Mouse (Mus musculus) stomach, embryonic 15.5 days (tissue): Measurements from ENCODE around the gene Kcnq5. TPM values are rescaled to one million over a fixed set of nuclear protein-coding genes. Genes with fewer than 3 reads are reported as not detected.

Experiments
- ATAC-seq: fragments of 200-750 bp; cut with Nextera tagmentation; 2 replicates; pipeline ENCODE4 v1.8.0; 2017; ENCODE audit warnings: low read depth, moderate number of reproducible peaks, moderate TSS enrichment; ENCODE audit not compliant: insufficient read depth, low FRiP score
- H3K27ac ChIP-seq: fragments of 300-500 bp; sonication (generic); 2 replicates; pipeline ENCODE4 v1.5.1; 2015; ENCODE audit warnings: mild to moderate bottlenecking, inconsistent platforms
- H3K27me3 ChIP-seq: fragments of 300-500 bp; sonication (generic); replicated peaks from 2 replicates; pipeline ENCODE4 v1.6.1; 2015; ENCODE audit warnings: inconsistent platforms
- H3K36me3 ChIP-seq: fragments of 300-500 bp; sonication (generic); 2 replicates; pipeline ENCODE4 v1.6.1; 2015; ENCODE audit warnings: inconsistent platforms
- H3K4me1 ChIP-seq: fragments of 300-500 bp; sonication (generic); 2 replicates; pipeline ENCODE4 v1.6.1; 2015; ENCODE audit warnings: inconsistent platforms
- H3K4me2 ChIP-seq: fragments of 300-500 bp; sonication (generic); 2 replicates; pipeline ENCODE4 v1.6.1; 2015; ENCODE audit warnings: mild to moderate bottlenecking, inconsistent platforms
- H3K4me3 ChIP-seq: fragments of 300-500 bp; sonication (generic); replicated peaks from 2 replicates; pipeline ENCODE4 v1.5.1; 2015; ENCODE audit warnings: inconsistent platforms
- H3K9ac ChIP-seq: fragments of 300-500 bp; sonication (generic); 2 replicates; pipeline ENCODE4 v1.6.1; 2015; ENCODE audit warnings: inconsistent platforms
- H3K9me3 ChIP-seq: fragments of 300-500 bp; sonication (generic); 2 replicates; pipeline ENCODE4 v1.6.1; 2016; ENCODE audit warnings: inconsistent platforms
- WGBS: fragments of 180-500 bp; shearing (Covaris S2); methylation state at CpG from one replicate; pipeline ENCODE4 v1.1.7; 2015; 5-methylcytosine and 5-hydroxymethylcytosine counted together
- polyA plus RNA-seq: library from polyadenylated mRNA; unstranded; fragments of >200 nt; fragmentation: Nextera tagmentation; extraction: Ambion mirVana; gene quantifications from 2 replicates; pipeline ENCODE4 v1.2.1, GENCODE M21; 2015

Gene Kcnq5
- polyA plus RNA-seq, 1 experiment from 2014 or later: 2.3 TPM

- H3K4me2 ChIP-seq: no peak overlapping the region
- H3K4me3 ChIP-seq: no peak overlapping the region
- 85% methylated on average over 10 of the region's 10 CpGs for WGBS
- no peaks in the 10 kb centered on the region for H3K36me3 ChIP-seq
- no peaks in the 10 kb centered on the region for H3K4me1 ChIP-seq
- no peak overlapping the region for H3K27ac ChIP-seq
- H3K9me3 ChIP-seq: no peaks in the 10 kb centered on the region
- H3K27me3 ChIP-seq: no peaks in the 10 kb centered on the region
- no peak for ATAC-seq
- H3K9ac ChIP-seq: no peak overlapping the region
Observed at GRCm38 (mm10) chr1:21521995-21522394, 439.7 kb downstream of the Kcnq5 start.

GRCm38 (mm10) chr1:21521475-21521874, 440.3 kb downstream of the Kcnq5 start:
- no peak overlapping the region for H3K9ac ChIP-seq
- no peak overlapping the region for H3K27ac ChIP-seq
- no peak overlapping the region for H3K4me3 ChIP-seq
- no peaks in the 10 kb centered on the region for H3K36me3 ChIP-seq
- H3K4me2 ChIP-seq: no peak overlapping the region
- no peak for ATAC-seq
- WGBS: 80% methylated on average over 8 of the region's 8 CpGs
- H3K27me3 ChIP-seq: no peaks in the 10 kb centered on the region
- no peaks in the 10 kb centered on the region for H3K4me1 ChIP-seq
- H3K9me3 ChIP-seq: no peaks in the 10 kb centered on the region

GRCm38 (mm10) chr1:21520116-21520645, 441.6 kb downstream of the Kcnq5 start:
- Histone ChIP-seq H3K9ac (no peak overlapping the region), H3K36me3 (no peaks in the 10 kb centered on the region), H3K4me1 (no peaks in the 10 kb centered on the region), H3K9me3 (no peaks in the 10 kb centered on the region), H3K4me3 (no peak overlapping the region), H3K27ac (no peak overlapping the region), H3K27me3 (no peaks in the 10 kb centered on the region), H3K4me2 (no peak overlapping the region)
- 60% methylated on average over 10 of the region's 10 CpGs for WGBS
- ATAC-seq: no peak

GRCm38 (mm10) chr1:21506665-21507064, 455.1 kb downstream of the Kcnq5 start:
- H3K27me3 ChIP-seq: no peaks in the 10 kb centered on the region
- 77% methylated on average over 7 of the region's 7 CpGs for WGBS
- H3K36me3 ChIP-seq: no peaks in the 10 kb centered on the region
- no peaks in the 10 kb centered on the region for H3K4me1 ChIP-seq
- H3K9ac ChIP-seq: no peak overlapping the region
- no peak overlapping the region for H3K27ac ChIP-seq
- no peak for ATAC-seq
- H3K4me3 ChIP-seq: no peak overlapping the region
- H3K4me2 ChIP-seq: no peak overlapping the region
- no peaks in the 10 kb centered on the region for H3K9me3 ChIP-seq

- H3K27me3 ChIP-seq: no peaks in the 10 kb centered on the region
- peak overlapping the region; percentile 26 for H3K4me2 ChIP-seq
- WGBS: 22% methylated on average over 10 of the region's 10 CpGs
- ATAC-seq: no peak
- H3K27ac ChIP-seq: no peak overlapping the region
- H3K36me3 ChIP-seq: no peaks in the 10 kb centered on the region
- H3K4me1 ChIP-seq: peaks cover 5% of the 10 kb centered on the region; the same call in 1 of the 2 replicates
- no peak overlapping the region for H3K4me3 ChIP-seq
- H3K9me3 ChIP-seq: no peaks in the 10 kb centered on the region
- H3K9ac ChIP-seq: no peak overlapping the region
Observed at GRCm38 (mm10) chr1:21499815-21500534, 461.8 kb downstream of the Kcnq5 start.

- no peak overlapping the region for H3K9ac ChIP-seq
- 89% methylated on average over 3 of the region's 3 CpGs for WGBS
- no peaks in the 10 kb centered on the region for H3K9me3 ChIP-seq
- no peaks in the 10 kb centered on the region for H3K36me3 ChIP-seq
- peaks cover 5% of the 10 kb centered on the region; the same call in 1 of the 2 replicates for H3K4me1 ChIP-seq
- H3K4me3 ChIP-seq: no peak overlapping the region
- H3K4me2 ChIP-seq: no peak overlapping the region
- no peaks in the 10 kb centered on the region for H3K27me3 ChIP-seq
- no peak overlapping the region for H3K27ac ChIP-seq
- no peak for ATAC-seq
Observed at GRCm38 (mm10) chr1:21496307-21496706, 465.4 kb downstream of the Kcnq5 start.

- H3K27ac ChIP-seq: no peak overlapping the region
- 80% methylated on average over 3 of the region's 3 CpGs for WGBS
- H3K4me3 ChIP-seq: no peak overlapping the region
- H3K27me3 ChIP-seq: no peaks in the 10 kb centered on the region
- H3K4me2 ChIP-seq: no peak overlapping the region
- no peaks in the 10 kb centered on the region for H3K4me1 ChIP-seq
- H3K9ac ChIP-seq: no peak overlapping the region
- no peak for ATAC-seq
- H3K9me3 ChIP-seq: no peaks in the 10 kb centered on the region
- no peaks in the 10 kb centered on the region for H3K36me3 ChIP-seq
Observed at GRCm38 (mm10) chr1:21488645-21489044, 473.1 kb downstream of the Kcnq5 start.

GRCm38 (mm10) chr1:21486266-21486665, 475.5 kb downstream of the Kcnq5 start:
- Histone ChIP-seq H3K4me3 (no peak overlapping the region), H3K9me3 (no peaks in the 10 kb centered on the region), H3K27me3 (no peaks in the 10 kb centered on the region), H3K4me1 (no peaks in the 10 kb centered on the region), H3K4me2 (no peak overlapping the region), H3K9ac (no peak overlapping the region), H3K36me3 (no peaks in the 10 kb centered on the region), H3K27ac (no peak overlapping the region)
- no peak for ATAC-seq
- 41% methylated on average over 5 of the region's 5 CpGs for WGBS

- 81% methylated on average over 6 of the region's 6 CpGs for WGBS
- no peak overlapping the region for H3K9ac ChIP-seq
- ATAC-seq: no peak
- H3K4me2 ChIP-seq: no peak overlapping the region
- no peaks in the 10 kb centered on the region for H3K4me1 ChIP-seq
- no peaks in the 10 kb centered on the region for H3K27me3 ChIP-seq
- H3K36me3 ChIP-seq: no peaks in the 10 kb centered on the region
- no peaks in the 10 kb centered on the region for H3K9me3 ChIP-seq
- H3K27ac ChIP-seq: no peak overlapping the region
- H3K4me3 ChIP-seq: no peak overlapping the region
Observed at GRCm38 (mm10) chr1:21469311-21469710, 492.4 kb downstream of the Kcnq5 start.

GRCm38 (mm10) chr1:21466431-21466830, 495.3 kb downstream of the Kcnq5 start:
- Histone ChIP-seq H3K4me1 (0 out of 2 replicates have a peak, but pooled peaks cover 2% of the 10 kb centered on the region), H3K27ac (no peak overlapping the region), H3K4me2 (no peak overlapping the region), H3K9me3 (no peaks in the 10 kb centered on the region), H3K4me3 (no peak overlapping the region), H3K36me3 (no peaks in the 10 kb centered on the region), H3K9ac (no peak overlapping the region), H3K27me3 (no peaks in the 10 kb centered on the region)
- 80% methylated on average over 4 of the region's 4 CpGs for WGBS
- ATAC-seq: no peak

- ATAC-seq: no peak
- Histone ChIP-seq H3K27ac (no peak overlapping the region), H3K9ac (no peak overlapping the region), H3K4me3 (no peak overlapping the region), H3K36me3 (no peaks in the 10 kb centered on the region), H3K4me2 (no peak overlapping the region), H3K9me3 (no peaks in the 10 kb centered on the region), H3K4me1 (0 out of 2 replicates have a peak, but pooled peaks cover 2% of the 10 kb centered on the region), H3K27me3 (no peaks in the 10 kb centered on the region)
- 69% methylated on average over 18 of the region's 18 CpGs for WGBS
Observed at GRCm38 (mm10) chr1:21460941-21461689, 500.6 kb downstream of the Kcnq5 start.

- no peak for ATAC-seq
Observed at GRCm38 (mm10) chr1:21458581-21458980, 503.2 kb downstream of the Kcnq5 start.

More at GRCm38 (mm10) chr1:21458581-21458980, 503.2 kb downstream of the Kcnq5 start:
- no peaks in the 10 kb centered on the region for H3K27me3 ChIP-seq
- H3K9ac ChIP-seq: no peak overlapping the region
- no peaks in the 10 kb centered on the region for H3K36me3 ChIP-seq
- H3K9me3 ChIP-seq: no peaks in the 10 kb centered on the region
- no peak overlapping the region for H3K4me3 ChIP-seq
- H3K4me2 ChIP-seq: no peak overlapping the region
- H3K27ac ChIP-seq: no peak overlapping the region
- 70% methylated on average over 8 of the region's 8 CpGs for WGBS
- 0 out of 2 replicates have a peak, but pooled peaks cover 2% of the 10 kb centered on the region for H3K4me1 ChIP-seq
